Mouse (Mus musculus) neural tube, embryonic 15.5 days (tissue): Measurements from ENCODE around the gene Map2k3. TPM values are rescaled to one million over a fixed set of nuclear protein-coding genes. Genes with fewer than 3 reads are reported as not detected.

Experiments
- polyA plus RNA-seq: library from polyadenylated mRNA; unstranded; fragments of >200 nt; fragmentation: Nextera tagmentation; extraction: Ambion mirVana; gene quantifications from 2 replicates; pipeline ENCODE4 v1.2.1, GENCODE M21; 2015

The Map2k3 gene
- polyA plus RNA-seq, 1 experiment from 2014 or later, result 30.4 TPM

Other genes starting within 250 kb of the Map2k3 start
- gene Llgl1, start 232.3 kb upstream of the Map2k3 start, polyA plus RNA-seq, result 35.0 and 36.4 TPM in 2 replicates
- 68.3 and 73.6 TPM in 2 replicates for gene Flii, start 204.8 kb upstream of the Map2k3 start, polyA plus RNA-seq
- gene Mief2, start 203.6 kb upstream of the Map2k3 start, polyA plus RNA-seq, result 23.1 and 25.3 TPM in 2 replicates
- gene Top3a, start 154.7 kb upstream of the Map2k3 start, polyA plus RNA-seq, result 6.7 and 8.6 TPM in 2 replicates
- 4.8 and 5.2 TPM in 2 replicates for gene Smcr8, start 154.5 kb upstream of the Map2k3 start, polyA plus RNA-seq
- gene Shmt1, start 120.3 kb upstream of the Map2k3 start, polyA plus RNA-seq, result 5.5 and 25.9 TPM in 2 replicates
- 37.8 and 38.4 TPM in 2 replicates for gene Dhrs7b, start 101.4 kb upstream of the Map2k3 start, polyA plus RNA-seq
- gene Tmem11, start 52.8 kb upstream of the Map2k3 start, polyA plus RNA-seq, result 56.4 and 61.7 TPM in 2 replicates
- 23.6 and 23.9 TPM in 2 replicates for gene Natd1, start 17.3 kb upstream of the Map2k3 start, polyA plus RNA-seq
- gene Kcnj12, start 90.5 kb downstream of the Map2k3 start, polyA plus RNA-seq, result 3.2 and 3.8 TPM in 2 replicates
- 1.2 and 3.7 TPM in 2 replicates for gene Tnfrsf13b, start 194.7 kb downstream of the Map2k3 start, polyA plus RNA-seq
- gene Usp22, start 243.0 kb downstream of the Map2k3 start, polyA plus RNA-seq, result 310 and 358 TPM in 2 replicates